Mouse (Mus musculus) brain, embryonic 14.5 days (tissue): ENCODE results near the gene Fkbp2.
A peak's percentile ranks its signal among the peaks of the same experiment; 100 is the strongest.

Experiments used
- CTCF ChIP-seq: fragments of 200-500 bp; IDR thresholded peaks from 2 replicates; pipeline ENCODE4 v1.5.1; 2012; ENCODE audit warnings: inconsistent platforms, mild to moderate bottlenecking, moderate library complexity, borderline replicate concordance; ENCODE audit not compliant: insufficient read depth, insufficient read length; ENCODE audit errors: extremely low read depth
- POLR2A ChIP-seq: fragments of 200-500 bp; IDR thresholded peaks from 2 replicates; pipeline ENCODE4 v1.6.1; 2012; ENCODE audit warnings: mild to moderate bottlenecking, inconsistent platforms, borderline replicate concordance; ENCODE audit not compliant: poor library complexity, insufficient read depth, insufficient read length, severe bottlenecking; ENCODE audit errors: extremely low read depth

DNA sequence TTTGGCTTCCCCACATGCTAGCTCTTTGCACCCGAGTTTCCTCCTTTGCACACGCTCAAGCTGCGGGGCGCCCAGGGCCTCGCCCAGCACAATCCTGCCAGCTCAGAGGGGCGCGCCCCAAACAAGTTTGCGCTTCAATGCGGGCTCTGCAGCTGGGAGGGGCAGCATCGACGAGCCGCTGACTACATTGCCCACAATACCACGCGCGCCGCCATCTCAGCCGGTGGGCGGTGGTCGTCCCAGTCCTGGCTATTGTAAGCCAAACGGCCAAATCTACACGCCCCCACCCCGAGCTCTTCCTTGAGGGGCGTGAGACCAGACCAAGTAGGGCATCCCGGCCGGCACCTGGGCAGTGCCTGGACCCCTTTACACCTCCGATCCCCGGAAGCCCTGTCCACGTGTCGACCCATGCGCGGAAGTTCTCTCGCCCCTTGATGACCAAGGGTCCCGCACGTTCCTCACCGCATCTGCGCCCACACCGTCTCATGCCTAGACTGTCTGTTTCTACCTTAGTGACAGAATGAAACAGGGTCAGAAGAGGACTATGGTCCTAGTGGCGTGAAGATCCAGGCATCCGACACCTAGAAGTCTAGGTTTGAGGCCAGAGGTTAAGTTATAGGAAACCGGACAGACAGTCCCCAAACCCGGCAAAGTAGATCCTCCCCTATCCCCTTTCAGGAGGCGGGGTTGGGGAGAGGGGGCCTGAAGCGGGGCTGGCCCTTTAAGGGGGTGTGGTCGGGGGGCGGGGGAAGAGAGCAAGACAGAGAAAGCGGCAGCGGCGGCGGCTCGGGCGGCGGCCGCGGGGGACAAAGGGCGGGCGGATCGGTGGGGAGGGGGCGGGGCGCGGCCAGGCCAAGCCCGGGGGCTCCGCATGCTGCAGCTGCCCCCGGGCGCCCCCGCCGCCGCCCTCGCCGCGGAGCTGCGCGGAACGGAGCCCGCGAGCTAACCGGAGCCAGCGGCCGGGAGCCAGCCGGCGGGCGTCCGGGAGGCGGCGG is 5.8 kb downstream of the Fkbp2 start, which contains the start of gene Ppp1r14b:
- TF ChIP-seq POLR2A, result peak; percentile 19; the same call in 1 of the 2 replicates
- TF ChIP-seq CTCF, result no peak
